Mouse (Mus musculus): ENCODE results near the gene Rpl3.

- TF ChIP-seq CTCF (IDR thresholded peaks at IDR 0.05; ENCODE audit: low read depth) (no peak), EP300 (IDR thresholded peaks at IDR 0.05; ENCODE audit: low read depth) (no peak)
Observed at GRCm38 (mm10) chr15:80094201-80094600, 2.5 kb upstream of the Rpl3 start.

Data from liver, postnatal 0 days (tissue).